Mouse (Mus musculus): ENCODE measurements around the gene Gm3147. TPM values are rescaled to one million over a fixed set of nuclear protein-coding genes. Genes with fewer than 3 reads are reported as not detected.
"Not testable (repeated sequence)": the region's sequence is repeated elsewhere in the genome, so short reads cannot be mapped to it uniquely, and the experiment has no call there.

Gene Gm3147
- not detected for total RNA-seq (2021)

- intact Hi-C loops (cut with DNase I); DNase-seq (ENCODE audit: low spot score in 2 of 2): not testable (repeated sequence)
Observed at GRCm38 (mm10) chr5:94616242-94616641, at the start of gene Gm3147. Gene Gm3147, minus strand, starts transcription at chr5:94616342.

GRCm38 (mm10) chr5:94648082-94648481 is 31.9 kb upstream of the Gm3147 start, which contains the start of gene Gm6205:
Gene Gm6205, plus strand, starts transcription at chr5:94648382.
- DNase-seq (ENCODE audit: low spot score in 2 of 2); intact Hi-C loops (cut with DNase I): not testable (repeated sequence)

GRCm38 (mm10) chr5:94623679-94624078 is 7.5 kb upstream of the Gm3147 start, which contains the start of gene Gm6509:
Gene Gm6509, plus strand, starts transcription at chr5:94623979.
- intact Hi-C loops (cut with DNase I); DNase-seq (ENCODE audit: low spot score in 2 of 2): not testable (repeated sequence)

Other genes with a start within 250 kb of the Gm3147 start
- gene Gm7682, start 170.6 kb downstream of the Gm3147 start, total RNA-seq (2021) = not detected
- not detected for gene Gm3139, start 90.1 kb downstream of the Gm3147 start, total RNA-seq (2021)
- gene Gm6509, start 7.6 kb upstream of the Gm3147 start, total RNA-seq (2021) = not detected
- not detected for gene Gm6205, start 32.0 kb upstream of the Gm3147 start, total RNA-seq (2021)
- not detected for gene Gm3183, start 249.1 kb upstream of the Gm3147 start, total RNA-seq (2021)

Measured in left cerebral cortex, postnatal 25 days (tissue).